Mouse (Mus musculus) heart, postnatal 36 days (tissue): ENCODE data around the gene Cirbp. TPM values are rescaled to one million over a fixed set of nuclear protein-coding genes. Genes with fewer than 3 reads are reported as not detected.

Experiments
- DNase-seq, 2 experiments: peaks; one replicate each; pipeline ENCODE4 v3.0.0; 2021 to 2022
- intact Hi-C: fragments of 180-260 bp; cut with DNase I; formaldehyde crosslinking; loops from one replicate; pipeline ENCODE4 v1.15.1; 2025
- total RNA-seq, 2 experiments: library from RNA; stranded (reverse); gene quantifications; 2 replicates each; pipeline ENCODE4 v1.2.3; 2021

Cirbp gene
- total RNA-seq, 2 experiments from 2014 or later: 48.2 to 67.0 TPM

DNA sequence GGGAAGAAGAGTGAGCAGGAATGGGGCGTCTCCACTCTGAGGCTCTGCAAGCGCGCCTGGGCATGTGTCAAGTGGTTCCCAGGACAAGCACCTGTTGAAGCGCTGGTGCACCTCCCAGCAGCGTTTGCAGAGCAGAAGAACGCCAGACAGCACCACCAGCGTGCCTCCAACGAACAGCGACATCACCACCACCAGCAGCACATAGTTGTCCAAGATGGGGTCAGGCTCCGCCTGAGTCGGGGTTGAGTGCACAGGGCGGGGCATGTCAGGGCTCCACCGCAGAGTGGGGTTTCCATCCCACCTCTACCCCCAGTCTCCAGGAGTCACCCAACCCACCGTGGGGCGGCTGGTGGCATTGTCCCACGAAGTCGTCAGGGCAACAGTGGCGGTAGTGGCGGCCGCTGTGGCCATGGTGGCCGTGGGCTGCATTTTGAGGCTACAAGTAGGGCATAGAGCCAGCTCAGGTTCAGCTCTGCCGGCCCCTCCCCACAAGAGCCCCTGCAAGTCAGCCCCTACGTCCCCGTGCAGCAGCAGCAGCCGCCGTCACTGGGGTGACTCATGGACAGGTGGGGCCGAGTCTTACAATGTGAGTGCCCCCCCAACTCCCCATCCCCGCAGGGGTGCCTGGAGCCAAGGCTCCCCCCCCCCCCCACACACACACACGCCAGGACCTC, 28.7 kb upstream of the Cirbp start:
- DNase-seq: no peak
- intact Hi-C loops: no loop called here

DNA sequence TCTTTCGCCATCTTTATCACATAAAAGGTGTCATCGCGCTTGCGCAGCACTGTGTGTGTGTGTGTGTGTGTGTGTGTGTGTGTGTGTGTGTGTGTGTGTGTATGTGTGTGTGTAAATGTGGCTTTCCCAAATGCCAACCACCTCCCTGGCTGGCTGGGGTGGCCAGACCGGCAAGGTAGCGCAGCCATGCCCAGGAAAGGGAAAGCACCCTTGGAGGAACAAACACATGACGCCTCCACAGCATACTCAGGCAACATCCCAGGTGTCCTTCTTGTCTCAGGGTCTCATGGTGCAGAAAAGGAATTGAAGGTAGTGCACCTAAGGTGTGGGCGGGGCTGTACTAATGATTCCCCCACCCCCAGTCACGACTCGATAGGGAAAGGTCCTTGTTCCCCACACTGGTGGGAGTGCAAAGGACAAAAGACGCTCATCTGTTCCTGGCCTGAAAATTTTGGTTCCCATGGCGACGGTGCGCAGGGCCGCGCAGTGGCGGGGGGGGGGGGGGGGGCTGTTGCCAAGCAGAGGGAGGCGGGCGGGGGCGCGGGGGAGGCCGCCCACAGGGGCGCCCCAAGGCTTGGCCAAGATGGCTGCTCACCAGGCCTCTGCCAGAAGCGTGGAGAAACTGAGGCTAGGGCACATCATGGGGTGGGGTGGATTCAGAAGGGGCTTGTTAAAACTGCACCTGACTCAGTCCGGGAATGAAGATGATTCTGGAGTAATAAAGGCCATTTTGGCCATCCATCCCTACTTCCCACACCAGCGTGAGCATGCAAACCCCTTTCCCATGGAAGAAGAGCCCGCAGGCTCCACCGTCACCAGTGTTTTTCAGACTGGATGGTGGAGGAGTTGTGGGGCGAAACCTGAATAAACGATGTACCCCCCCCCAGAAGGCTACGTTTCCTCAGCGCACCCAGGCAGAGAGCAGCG, 27.9 kb upstream of the Cirbp start:
- DNase-seq: no peak
- intact Hi-C loops: loop anchor here (2.0 kb wide), 1 partner anchor 13 kb away; no protein-coding TSS in a partner anchor

DNA sequence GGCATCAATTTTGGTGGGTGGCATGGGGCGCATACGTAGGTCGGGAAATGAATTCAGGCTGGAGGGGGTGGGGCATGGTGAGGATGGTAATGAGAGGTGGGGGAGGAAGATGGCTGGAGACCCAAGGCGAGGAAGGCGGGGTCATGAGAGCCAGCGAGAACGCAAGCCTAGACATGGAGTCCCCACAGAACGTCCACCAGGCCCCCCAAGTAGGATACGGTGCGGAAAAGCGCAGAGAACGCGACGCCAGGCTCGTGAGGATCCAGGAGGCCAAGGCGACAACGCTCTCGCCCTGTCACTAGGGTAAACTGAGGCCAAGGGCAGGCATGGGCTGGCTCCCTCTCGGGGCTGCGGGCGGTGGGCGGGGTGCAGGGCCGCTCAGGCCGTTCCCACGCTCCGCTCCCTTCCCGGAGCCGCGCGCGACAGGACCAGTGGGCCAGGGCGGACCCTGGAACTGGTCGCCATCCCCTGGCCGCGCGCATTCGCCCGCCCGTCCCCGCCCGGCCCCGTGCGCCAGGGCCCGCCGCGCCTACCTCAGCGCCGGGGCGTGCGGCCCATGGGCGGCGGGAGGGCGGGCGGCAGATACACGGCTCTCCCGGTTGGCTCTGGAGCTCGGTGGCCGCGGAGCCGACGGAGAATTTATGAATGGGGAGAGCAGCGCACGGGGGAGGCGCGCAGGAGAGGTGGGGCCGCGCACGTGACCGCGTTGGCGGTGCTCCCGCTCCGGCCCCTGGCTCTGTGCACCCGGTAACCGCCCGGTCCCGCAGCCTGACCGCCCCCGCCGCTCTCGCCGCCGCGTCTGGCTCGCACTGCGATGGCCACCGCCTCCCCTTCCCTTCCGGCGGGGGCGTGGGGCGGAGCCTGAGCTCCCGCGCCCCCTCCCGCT, 27.0 kb upstream of the Cirbp start, which contains the start of gene Atp5d:
Gene Atp5d (plus strand): TSS at position 80 of the 886 bp plus-strand sequence.
- intact Hi-C loops: loop anchor here (2.0 kb wide), 1 partner anchor 14 kb away; no protein-coding TSS in a partner anchor
- peak; percentile 58 to 69 for DNase-seq

DNA sequence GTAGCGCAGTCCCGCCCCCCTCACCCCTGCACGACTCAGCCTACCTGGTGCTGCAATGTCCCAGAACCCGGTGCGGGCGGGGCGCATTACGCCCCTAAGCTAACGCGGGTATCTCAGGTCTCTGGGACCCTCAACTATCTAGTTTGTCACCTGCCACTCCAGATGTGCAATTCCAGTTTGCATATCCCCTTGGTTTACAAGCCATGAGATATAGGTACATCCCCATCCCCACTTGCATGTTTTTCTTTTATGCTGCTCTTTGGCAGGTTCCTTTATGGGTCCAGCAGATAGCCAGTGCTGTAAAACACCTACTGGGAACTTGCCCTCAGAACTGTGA, 26.4 kb upstream of the Cirbp start:
- no peak for DNase-seq
- intact Hi-C loops: loop anchor here (2.0 kb wide), 1 partner anchor 15 kb away; no protein-coding TSS in a partner anchor

DNA sequence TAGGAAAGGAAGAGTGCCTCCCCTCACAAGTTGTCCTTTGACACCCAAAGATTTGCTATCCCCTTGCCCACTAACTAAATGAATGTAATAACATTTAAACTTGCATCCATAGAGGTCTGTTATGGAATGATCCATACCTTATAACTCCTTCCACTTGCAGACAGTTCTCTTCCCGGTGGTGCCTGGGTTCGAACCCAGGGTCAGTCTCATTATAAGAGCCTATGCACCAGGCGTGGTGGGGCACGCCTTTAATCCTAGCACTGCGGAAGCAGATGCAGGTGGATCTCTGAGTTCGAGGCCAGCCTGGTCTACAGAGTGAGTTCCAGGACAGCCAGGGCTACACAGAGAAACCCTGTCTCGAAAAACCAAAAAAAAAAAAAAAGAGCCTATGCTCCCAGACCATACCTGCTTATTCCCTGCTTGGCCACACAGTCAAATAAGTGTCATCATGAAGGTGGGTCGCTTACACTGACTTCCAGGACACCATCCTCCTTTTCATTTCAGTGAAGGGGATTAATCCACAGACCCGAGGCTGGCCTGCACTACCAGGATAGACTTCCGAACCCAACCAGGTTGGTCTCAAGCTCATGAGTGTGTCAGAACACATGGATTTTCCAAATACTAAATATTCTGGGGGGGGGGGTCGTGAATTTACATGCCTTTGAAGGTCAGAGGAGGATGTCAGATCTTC, 25.7 kb upstream of the Cirbp start:
- intact Hi-C loops: loop anchor here (2.0 kb wide), 2 partner anchors 15 to 155 kb away; partner anchors contain the start of gene Tmem259
- DNase-seq: no peak

DNA sequence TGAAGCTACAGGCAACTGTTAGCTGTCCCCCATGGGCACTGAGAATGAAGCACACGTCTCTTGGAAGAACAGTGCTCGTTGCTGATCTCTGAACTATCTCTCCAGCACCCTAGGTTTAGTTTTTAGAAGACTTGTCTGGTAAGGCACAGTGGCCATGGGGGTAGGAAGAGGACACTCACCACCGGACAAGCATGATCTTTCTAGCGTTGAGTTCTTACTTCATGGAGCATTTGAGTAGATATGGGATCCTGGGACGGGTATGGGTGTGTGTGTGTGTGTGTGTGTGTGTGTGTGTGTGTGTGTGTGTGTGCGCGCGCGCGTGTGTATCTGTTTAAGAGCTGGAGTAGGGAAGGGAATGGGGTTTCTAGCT, 25.1 kb upstream of the Cirbp start, which contains the start of gene Cbarp:
Gene Cbarp (minus strand): TSS at position 170 of the 370 bp plus-strand sequence.
- intact Hi-C loops: loop anchor here (2.0 kb wide), 1 partner anchor 156 kb away; the partner anchor contains the start of gene Tmem259
- DNase-seq: no peak

DNA sequence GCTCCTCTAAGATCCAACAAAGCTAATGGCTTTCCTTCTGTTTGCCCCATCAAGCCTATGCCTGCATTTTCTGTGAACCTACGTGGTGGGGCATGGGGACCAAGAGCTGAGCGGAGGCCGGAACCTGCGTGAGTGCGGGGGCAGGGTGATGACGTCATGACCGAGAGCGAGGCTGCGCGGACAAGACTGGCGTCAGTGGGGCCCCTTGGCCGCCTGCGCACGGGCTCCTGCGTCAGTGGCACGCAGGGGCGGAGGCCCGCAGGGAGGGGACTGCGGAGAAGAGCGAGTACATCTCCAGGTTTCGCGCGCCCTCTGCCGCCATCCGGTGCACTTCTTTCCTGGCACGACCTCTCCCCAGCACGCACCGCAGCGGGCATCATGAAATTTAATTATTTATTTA, 24.5 kb upstream of the Cirbp start:
- intact Hi-C loops: loop anchor here (2.0 kb wide), 1 partner anchor 156 kb away; the partner anchor contains the start of gene Tmem259

DNA sequence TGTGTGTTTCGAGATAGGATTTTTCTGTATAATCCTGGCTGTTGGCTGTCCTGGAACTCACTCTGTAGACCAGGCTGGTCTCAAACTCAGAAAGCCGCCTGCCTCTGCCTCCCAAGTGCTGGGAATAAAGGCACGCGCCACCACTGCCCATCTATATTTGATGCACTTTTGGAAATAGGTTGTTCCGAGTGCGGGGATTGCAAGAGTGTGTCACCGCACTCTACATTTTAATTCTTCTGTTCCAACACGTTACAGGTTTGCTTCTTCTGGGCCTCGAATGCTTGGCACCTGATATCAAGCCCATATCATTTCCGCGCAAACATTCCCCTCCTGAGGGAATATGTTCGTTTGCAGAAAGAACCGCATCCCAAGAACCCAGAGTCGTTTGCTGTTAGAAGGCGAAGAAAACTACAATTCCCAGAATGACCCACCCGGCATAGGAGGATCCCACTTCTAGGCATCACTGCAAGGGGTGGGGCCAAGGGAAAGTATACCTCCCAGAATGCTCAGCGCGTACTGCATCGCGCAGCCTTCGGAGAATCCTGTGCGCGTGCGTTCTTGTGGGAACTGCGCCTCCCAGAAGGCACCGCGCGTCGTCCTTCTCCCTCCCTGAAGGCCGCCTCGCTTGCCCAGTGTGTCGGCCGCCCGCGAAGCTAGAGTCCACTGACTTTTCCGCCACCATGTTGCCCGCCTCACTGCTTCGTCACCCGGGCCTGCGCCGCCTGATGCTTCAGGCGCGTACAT, 23.8 kb upstream of the Cirbp start:
- DNase-seq: peak; percentile 89 to 91
- intact Hi-C loops: loop anchor here (2.0 kb wide), 2 partner anchors 157 to 181 kb away; partner anchors contain the start of genes Tmem259 and Wdr18

More for the DNA sequence above, 24.5 kb upstream of the Cirbp start:
- peak; percentile 93 to 94 for DNase-seq

DNA sequence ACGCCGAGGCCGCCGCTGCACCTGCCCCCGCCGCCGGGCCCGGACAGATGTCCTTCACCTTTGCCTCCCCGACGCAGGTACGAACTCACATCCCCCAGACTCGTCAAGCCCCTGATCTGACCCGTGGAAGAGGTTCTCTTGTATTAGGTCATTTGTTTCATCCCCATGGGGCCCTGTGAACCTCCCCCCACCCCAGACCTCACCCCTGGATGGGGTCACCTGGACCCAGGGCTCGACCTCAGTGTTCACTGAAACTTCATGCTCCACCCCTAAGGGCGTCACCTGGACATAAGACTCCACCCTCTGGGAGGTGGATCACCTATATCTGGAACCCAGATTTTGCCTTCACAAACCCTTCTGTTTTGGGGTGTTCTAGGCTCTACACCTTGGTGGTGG, 23.3 kb upstream of the Cirbp start:
- DNase-seq: no peak
- intact Hi-C loops: loop anchor here (2.0 kb wide), 1 partner anchor 182 kb away; the partner anchor contains the start of gene Wdr18

DNA sequence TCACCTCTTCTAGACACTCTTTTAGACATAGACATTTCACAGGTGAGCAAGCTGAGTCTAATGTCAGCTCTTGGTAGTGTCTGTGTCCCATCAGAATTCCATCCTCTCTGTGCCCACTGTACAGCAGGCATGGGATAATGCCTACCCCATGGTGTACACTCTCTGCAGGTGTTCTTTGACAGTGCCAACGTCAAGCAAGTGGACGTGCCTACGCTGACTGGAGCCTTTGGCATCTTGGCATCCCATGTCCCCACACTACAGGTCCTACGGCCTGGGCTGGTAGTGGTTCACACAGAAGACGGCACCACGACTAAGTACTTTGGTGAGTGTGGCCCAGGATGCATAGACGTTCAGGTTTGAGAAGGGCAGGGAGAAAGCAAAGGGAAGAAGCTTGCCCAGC, 22.1 kb upstream of the Cirbp start:
- intact Hi-C loops: loop anchor here (2.0 kb wide), 2 partner anchors 21 to 183 kb away; partner anchors contain the start of genes Cirbp and Wdr18
- no peak for DNase-seq

DNA sequence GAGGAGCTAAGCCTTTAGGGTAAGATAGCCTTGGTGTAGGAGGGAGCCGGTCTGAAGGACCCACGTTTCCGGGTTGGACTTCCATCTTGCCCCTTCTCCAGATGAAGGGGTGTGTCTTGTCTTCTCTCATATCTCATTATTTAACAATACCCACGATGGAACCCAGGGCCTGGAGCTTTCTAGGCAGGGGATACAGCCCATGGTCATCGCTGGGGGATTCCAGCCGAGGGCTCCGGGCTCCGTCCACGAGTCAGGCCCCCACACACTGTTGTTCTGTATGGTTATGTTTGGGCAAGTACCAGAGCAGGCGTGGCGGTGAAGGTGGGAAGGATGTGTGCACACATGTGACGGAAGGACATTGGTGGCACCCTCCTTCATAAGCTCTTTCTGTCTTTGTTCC, 21.6 kb upstream of the Cirbp start:
- intact Hi-C loops: loop anchor here (2.0 kb wide), 1 partner anchor 21 kb away; the partner anchor contains the start of gene Cirbp
- no peak for DNase-seq

DNA sequence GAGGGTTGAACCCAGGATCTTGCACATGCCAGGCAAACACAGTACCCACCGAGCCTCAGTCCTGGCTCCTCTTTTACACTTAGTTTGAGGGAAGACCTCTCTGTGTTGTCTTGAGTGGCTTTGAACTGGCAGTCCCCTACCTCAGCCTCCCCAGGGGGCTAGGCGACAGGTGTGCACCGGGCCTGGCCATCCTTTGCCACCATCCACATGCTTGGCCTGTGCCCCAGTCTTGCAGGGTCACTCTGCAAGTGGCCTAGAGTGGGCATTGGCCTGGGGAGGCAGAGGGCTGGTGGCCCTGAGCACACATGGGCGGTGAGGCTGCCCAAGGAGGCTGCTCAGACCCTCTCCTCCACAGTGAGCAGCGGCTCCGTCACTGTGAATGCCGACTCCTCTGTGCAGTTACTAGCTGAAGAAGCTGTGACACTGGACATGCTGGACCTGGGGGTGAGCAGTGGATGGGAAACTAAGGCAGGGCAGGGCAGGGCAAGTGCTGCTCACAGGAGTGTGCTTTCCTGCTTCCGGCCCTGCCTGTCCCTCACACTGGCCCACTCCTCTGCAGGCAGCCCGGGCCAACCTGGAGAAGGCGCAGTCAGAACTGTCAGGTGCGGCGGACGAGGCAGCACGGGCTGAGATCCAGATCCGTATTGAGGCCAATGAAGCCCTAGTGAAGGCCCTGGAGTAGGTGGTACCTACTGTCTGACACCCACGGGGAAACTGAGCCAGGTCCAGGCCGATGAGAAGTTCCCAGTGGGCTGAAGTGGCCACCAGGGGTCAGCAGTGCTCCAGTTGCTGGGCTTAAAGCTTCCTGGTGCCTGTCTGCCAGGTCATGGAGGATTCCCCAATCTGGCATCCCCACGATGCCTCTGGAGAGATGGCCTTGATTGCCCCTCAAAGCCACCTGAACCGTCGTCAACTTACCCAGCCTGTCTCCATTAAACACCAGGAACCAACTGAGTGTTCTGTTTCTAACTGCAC, 20.6 kb upstream of the Cirbp start:
- intact Hi-C loops: loop anchor here (2.0 kb wide), 1 partner anchor 20 kb away; the partner anchor contains the start of gene Cirbp
- peak; percentile 86 to 87 for DNase-seq

DNA sequence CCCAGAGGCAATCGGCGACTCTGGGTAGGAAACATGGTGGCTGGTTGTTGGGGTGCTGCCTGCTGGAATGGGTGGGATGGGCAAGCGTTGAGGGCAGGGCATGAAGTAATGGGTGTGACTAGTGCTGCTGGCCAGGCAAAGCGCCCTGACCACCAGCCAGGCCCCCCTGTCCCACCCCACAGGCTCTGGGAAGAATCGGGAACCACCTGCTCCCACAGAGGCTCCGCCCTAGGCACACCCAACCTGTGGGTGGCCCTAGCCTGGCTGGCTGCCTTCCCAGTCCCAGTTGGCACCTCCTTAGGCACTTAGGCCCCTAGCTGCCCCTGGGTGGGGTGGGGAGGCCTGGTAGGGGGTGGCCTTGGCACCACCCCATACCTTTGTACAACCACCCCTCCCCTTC, 19.9 kb upstream of the Cirbp start:
- intact Hi-C loops: loop anchor here (2.0 kb wide), 1 partner anchor 19 kb away; the partner anchor contains the start of gene Cirbp
- peak; percentile 56 to 69 for DNase-seq

DNA sequence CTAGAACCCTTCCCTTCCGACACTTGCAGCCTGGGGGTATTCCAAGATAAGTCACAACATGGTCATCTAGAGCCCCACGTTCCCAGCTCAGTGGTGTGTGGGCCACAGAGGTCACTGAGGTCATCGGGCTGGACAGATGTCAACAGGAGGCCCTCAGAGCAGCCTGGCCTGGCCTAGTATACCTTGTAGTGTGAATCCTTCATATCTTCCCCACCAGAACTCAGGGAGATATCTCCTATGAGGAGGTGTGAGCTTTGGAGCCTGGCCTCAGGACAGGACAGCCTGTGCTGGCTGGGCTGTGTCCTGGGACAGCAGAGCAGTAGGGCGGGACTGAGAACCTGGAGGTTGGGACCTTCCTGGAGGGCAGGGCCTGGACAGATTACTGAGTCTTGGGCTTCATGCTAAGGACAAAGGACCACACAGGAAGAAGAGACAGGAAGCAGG, 19.2 kb upstream of the Cirbp start:
- peak; percentile 62 to 68 for DNase-seq
- intact Hi-C loops: no loop called here

DNA sequence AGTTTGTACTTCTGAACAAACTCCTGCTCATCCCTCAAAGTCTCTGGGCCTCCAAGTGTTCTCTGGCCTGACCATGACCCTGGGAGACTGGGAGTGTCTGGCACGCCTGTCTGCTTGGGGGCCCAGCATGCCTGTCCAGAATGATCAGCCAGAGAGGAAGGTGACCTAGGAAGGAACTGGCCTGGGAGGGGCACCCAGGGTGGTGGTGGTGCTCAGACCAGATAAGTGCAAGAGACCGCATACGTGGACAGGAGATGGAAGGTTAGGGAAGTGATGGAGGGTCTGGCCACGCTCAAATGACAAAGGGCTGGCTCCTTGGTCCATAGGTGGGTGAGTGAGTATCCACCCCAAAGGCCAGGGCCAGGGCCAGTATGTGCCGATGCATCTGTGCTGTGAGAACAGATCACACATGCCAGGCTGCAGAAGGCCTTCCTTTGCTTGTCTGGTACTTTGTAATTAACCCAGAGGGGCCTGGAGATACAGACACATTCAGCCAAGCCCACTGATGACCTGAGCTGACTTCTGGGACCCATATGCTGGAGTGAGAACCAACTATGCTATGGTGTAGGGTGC, 18.6 kb upstream of the Cirbp start:
- intact Hi-C loops: no loop called here
- peak in 1 of 2 experiments; percentile 43 for DNase-seq

DNA sequence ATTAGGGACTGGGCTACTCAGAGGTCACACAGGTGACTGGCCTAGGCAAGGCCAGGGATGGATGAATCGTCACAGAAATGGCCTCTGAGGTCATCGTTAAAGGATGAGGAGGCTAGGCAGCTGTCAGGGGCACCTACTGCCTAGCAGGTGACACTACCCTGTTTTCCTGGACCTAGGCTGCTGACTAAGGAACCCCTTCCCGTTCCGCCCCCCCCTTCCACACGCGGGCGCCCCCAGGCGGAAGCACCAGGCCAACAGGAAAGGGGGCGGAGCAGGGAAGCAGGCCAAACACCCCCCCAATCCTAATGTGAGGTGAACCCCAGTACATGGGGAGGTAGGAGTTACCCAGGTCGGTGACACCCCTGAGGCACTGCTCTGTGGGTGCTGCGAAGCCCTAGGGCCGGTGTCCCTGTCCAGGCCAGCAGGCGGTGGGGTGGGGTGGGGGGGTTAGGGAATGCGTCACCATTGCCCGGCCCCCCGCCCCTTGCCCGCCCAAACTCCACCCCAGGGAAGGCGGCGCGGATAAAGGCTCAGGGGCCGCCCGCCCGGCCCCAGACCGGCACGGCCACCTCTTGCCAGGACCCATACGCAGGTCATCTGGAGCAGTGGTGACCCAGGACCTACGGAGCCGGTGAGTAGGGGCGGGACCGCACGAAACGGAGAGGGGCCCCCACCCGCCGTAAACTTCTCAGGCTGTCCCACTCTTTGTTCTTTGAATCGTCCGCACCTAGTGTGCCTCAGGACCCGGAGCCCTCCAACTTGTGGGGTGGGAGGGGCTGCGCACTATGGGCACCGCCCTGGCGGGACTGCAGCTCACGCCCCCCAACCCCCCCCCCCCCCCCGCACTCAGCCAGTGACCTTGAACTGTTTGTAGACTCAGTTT, 17.8 kb upstream of the Cirbp start, which contains the start of gene Midn:
Gene Midn (plus strand): TSS at position 554 of the 883 bp plus-strand sequence.
- intact Hi-C loops: loop anchor here (1.0 kb wide), 1 partner anchor 17 kb away; the partner anchor contains the start of gene Cirbp
- DNase-seq: peak; percentile 90 to 94
